ENCODE assay signal across 19 mouse cellular contexts in the genomic region with DNA sequence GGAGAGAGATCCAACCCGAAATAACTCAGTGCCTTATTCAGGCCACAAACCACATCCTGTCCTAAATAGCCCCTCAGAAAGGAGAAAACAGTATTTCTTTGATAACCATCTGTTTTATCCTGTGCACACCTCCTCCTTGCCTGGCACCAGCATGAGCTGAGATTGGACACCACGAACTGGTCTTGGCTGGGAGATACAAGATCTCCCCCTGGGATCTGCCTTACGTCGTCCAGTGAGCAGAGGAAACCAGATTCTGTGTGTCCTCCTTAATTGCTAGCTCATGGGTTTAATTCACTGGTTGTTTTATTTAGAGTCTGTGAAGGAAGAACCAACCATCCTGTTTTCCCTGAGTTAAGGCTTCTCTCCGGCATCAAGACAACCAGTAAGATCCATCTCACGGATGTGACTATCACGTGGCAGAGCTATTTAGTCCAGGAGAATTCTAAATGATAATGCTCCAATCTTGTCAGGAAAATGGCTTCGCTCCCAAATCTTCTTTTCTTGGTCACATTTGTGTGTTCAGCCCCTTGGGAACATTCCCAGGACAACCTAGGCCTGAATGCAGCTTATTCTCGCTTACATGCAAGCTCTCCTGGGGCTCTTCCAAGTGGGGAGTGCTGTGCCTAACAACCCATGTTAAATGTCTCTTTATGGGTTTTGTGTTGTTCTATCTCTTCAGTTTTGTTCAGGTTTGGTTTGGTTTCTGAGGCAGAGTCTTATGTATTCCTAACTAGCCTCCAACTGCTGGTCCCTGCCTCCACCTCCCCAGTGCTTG. TPM values are rescaled to one million over a fixed set of nuclear protein-coding genes. Genes with fewer than 3 reads are reported as not detected.
A peak's percentile ranks its signal among the peaks of the same experiment; 100 is the strongest.
DNase-seq lines count a peak whose midpoint lies in the region; ATAC-seq and TF ChIP-seq lines count a peak whose summit lies in the region.
"Had no signal": no experiment of that assay in that cellular context is flagged by ENCODE, and none has a peak within 500 bp of the region (broad histone marks: within the 10 kb centered on the region; RNA-seq: fewer than 3 reads in every experiment).

No protein-coding gene starts in this region.

- no peaks in the 10 kb centered on the region for H3K36me3 ChIP-seq in embryonic facial prominence, embryonic 14.5 days (ENCODE audit: control insufficient read depth, insufficient read depth, low read length)
- H3K36me3 ChIP-seq in embryonic facial prominence, embryonic 10.5 days (replicated peaks), result no peaks in the 10 kb centered on the region
- no peaks in the 10 kb centered on the region for H3K36me3 ChIP-seq in lung, postnatal 0 days (ENCODE audit: insufficient read depth, low read length)
- H3K36me3 ChIP-seq: embryonic facial prominence, embryonic 15.5 days; heart, embryonic 13.5 days; intestine, embryonic 15.5 days; limb, embryonic 10.5 days; liver, embryonic 12.5 days; midbrain, embryonic 13.5 days had no signal

- H3K4me1 ChIP-seq in embryonic facial prominence, embryonic 14.5 days (ENCODE audit: control insufficient read depth, insufficient read depth, low read length), result no peaks in the 10 kb centered on the region
- peaks cover 11% of the 10 kb centered on the region; the same call in 1 of the 2 replicates for H3K4me1 ChIP-seq in embryonic facial prominence, embryonic 10.5 days
- H3K4me1 ChIP-seq in lung, postnatal 0 days (ENCODE audit: insufficient read depth, low read depth, low read length), result no peaks in the 10 kb centered on the region
- H3K4me1 ChIP-seq: embryonic facial prominence, embryonic 15.5 days; heart, embryonic 13.5 days; intestine, embryonic 15.5 days; limb, embryonic 10.5 days; midbrain, embryonic 13.5 days had no signal

- H3K4me3 ChIP-seq in embryonic facial prominence, embryonic 14.5 days (ENCODE audit: low read depth, low read length), result no peak overlapping the region
- H3K4me3 ChIP-seq in embryonic facial prominence, embryonic 10.5 days, result no peak overlapping the region
- H3K4me3 ChIP-seq in layer of hippocampus, adult 2 months, result no peak overlapping the region
- no peak overlapping the region for H3K4me3 ChIP-seq in lung, postnatal 0 days (ENCODE audit: low read depth, low read length)
- H3K4me3 ChIP-seq: embryonic facial prominence, embryonic 15.5 days; heart, embryonic 13.5 days; intestine, embryonic 15.5 days; limb, embryonic 10.5 days; liver, embryonic 12.5 days; midbrain, embryonic 13.5 days had no signal

- no peak for TF ChIP-seq CTCF in layer of hippocampus, adult 2 months (conservative IDR thresholded peaks at IDR 0.05)
- TF ChIP-seq CTCF in lung, postnatal 0 days (IDR thresholded peaks at IDR 0.05), result no peak

- H3K4me2 ChIP-seq in embryonic facial prominence, embryonic 14.5 days (ENCODE audit: low read depth, low read length), result no peak overlapping the region
- H3K4me2 ChIP-seq in lung, postnatal 0 days (replicated peaks; ENCODE audit: low read depth, low read length), result no peak overlapping the region
- H3K4me2 ChIP-seq: embryonic facial prominence, embryonic 15.5 days; heart, embryonic 13.5 days; intestine, embryonic 15.5 days; liver, embryonic 12.5 days; lung, embryonic 14.5 days; midbrain, embryonic 13.5 days had no signal

- no peaks in the 10 kb centered on the region for H3K9me3 ChIP-seq in embryonic facial prominence, embryonic 14.5 days (ENCODE audit: control insufficient read depth, low read length)
- no peaks in the 10 kb centered on the region for H3K9me3 ChIP-seq in embryonic facial prominence, embryonic 10.5 days
- no peaks in the 10 kb centered on the region for H3K9me3 ChIP-seq in lung, postnatal 0 days (ENCODE audit: low read length)
- H3K9me3 ChIP-seq: embryonic facial prominence, embryonic 15.5 days; heart, embryonic 13.5 days; intestine, embryonic 15.5 days; limb, embryonic 10.5 days; liver, embryonic 12.5 days; midbrain, embryonic 13.5 days had no signal

- TF ChIP-seq EP300 in lung, postnatal 0 days (IDR thresholded peaks at IDR 0.05), result no peak

- H3K27me3 ChIP-seq in embryonic facial prominence, embryonic 14.5 days (replicated peaks; ENCODE audit: control insufficient read depth, insufficient read depth, low read length), result no peaks in the 10 kb centered on the region
- no peaks in the 10 kb centered on the region for H3K27me3 ChIP-seq in embryonic facial prominence, embryonic 10.5 days (replicated peaks; ENCODE audit: low read depth, poor library complexity, severe bottlenecking)
- H3K27me3 ChIP-seq in lung, postnatal 0 days (replicated peaks; ENCODE audit: insufficient read depth, low read length), result no peaks in the 10 kb centered on the region
- H3K27me3 ChIP-seq: embryonic facial prominence, embryonic 15.5 days; heart, embryonic 13.5 days; intestine, embryonic 15.5 days; liver, embryonic 12.5 days; midbrain, embryonic 13.5 days had no signal

- ATAC-seq in embryonic facial prominence, embryonic 14.5 days (ENCODE audit: low read depth), result no peak
- ATAC-seq in lung, postnatal 0 days, result no peak
- no peak for ATAC-seq in CD4-positive, CD25-positive, alpha-beta regulatory T cell, adult 4 months
- ATAC-seq: intestine, embryonic 15.5 days; liver, embryonic 12.5 days; midbrain, embryonic 13.5 days had no signal

- no peak overlapping the region for H3K27ac ChIP-seq in embryonic facial prominence, embryonic 14.5 days (replicated peaks; ENCODE audit: low read depth, low read length)
- H3K27ac ChIP-seq in embryonic facial prominence, embryonic 10.5 days (replicated peaks), result no peak overlapping the region
- H3K27ac ChIP-seq in layer of hippocampus, adult 2 months, result peak overlapping the region; percentile 19; the same call in 1 of the 2 replicates
- H3K27ac ChIP-seq in lung, postnatal 0 days (ENCODE audit: low read length), result no peak overlapping the region
- H3K27ac ChIP-seq: embryonic facial prominence, embryonic 15.5 days; heart, embryonic 13.5 days; intestine, embryonic 15.5 days; limb, embryonic 10.5 days; liver, embryonic 12.5 days; macrophage; midbrain, embryonic 13.5 days had no signal

- DNase-seq in embryonic facial prominence, embryonic 14.5 days (ENCODE audit: low spot score), result peak; percentile 36
- no peak for DNase-seq in embryonic facial prominence, embryonic 10.5 days (ENCODE audit: low spot score)
- no peak for DNase-seq in layer of hippocampus, adult 2 months (ENCODE audit: low spot score in 2 of 2)
- no peak for DNase-seq in layer of hippocampus, adult 9-11 months
- DNase-seq in 3134 (ENCODE audit: extremely low read depth, insufficient read length, low spot score) (peak; percentile 51), adipocyte (ENCODE audit: low spot score) (peak; percentile 33)
- DNase-seq in lung, postnatal 0 days (ENCODE audit: low spot score), result no peak
- DNase-seq: cerebellum, adult 18-20 months; right cerebral cortex, postnatal 25 days; thymus, postnatal 4 days had no signal

- 59% methylated on average over 9 of the region's 9 CpGs for WGBS in embryonic facial prominence, embryonic 14.5 days
- 67% methylated on average over 9 of the region's 9 CpGs for whole genome bisulfite sequencing in embryonic facial prominence, embryonic 10.5 days
- 73% methylated on average over 9 of the region's 9 CpGs for WGBS in lung, postnatal 0 days

- H3K9ac ChIP-seq in embryonic facial prominence, embryonic 14.5 days (ENCODE audit: low read depth, low read length), result no peak overlapping the region
- no peak overlapping the region for H3K9ac ChIP-seq in lung, postnatal 0 days (replicated peaks; ENCODE audit: low read depth)
- H3K9ac ChIP-seq: embryonic facial prominence, embryonic 15.5 days; heart, embryonic 13.5 days; intestine, embryonic 15.5 days; liver, embryonic 12.5 days; lung, embryonic 14.5 days; midbrain, embryonic 13.5 days had no signal

RNA-seq across cellular contexts. Expression of gene Snapc3, which starts 20.3 kb away (rescaled TPM):
- 40.3 and 43.1 TPM in 2 replicates for polyA plus RNA-seq in embryonic facial prominence, embryonic 14.5 days (2014; fragmentation: Nextera tagmentation; extraction: Ambion mirVana)
- polyA plus RNA-seq in embryonic facial prominence, embryonic 10.5 days (2016; fragmentation: Nextera tagmentation; extraction: Ambion mirVana), result 61.8 and 63.3 TPM in 2 replicates
- 10 to 100 TPM; 37.0 to 39.7 TPM for total RNA-seq in layer of hippocampus, adult 2 months (2021)
- 21.5 and 24.5 TPM in 2 replicates for polyA plus RNA-seq in lung, postnatal 0 days (2015; fragmentation: Nextera tagmentation; extraction: Ambion mirVana)
- 10 to 100 TPM; 39.8 to 48.2 TPM for polyA plus RNA-seq in CD4-positive, CD25-positive, alpha-beta regulatory T cell, adult 4 months (2017; shearing (Covaris generic))

Comparison
In these comparisons a context has a peak if more than half of its experiments do, and no peak if none do; other contexts are left out.
1. DNase-seq: peak in embryonic facial prominence, embryonic 14.5 days (single experiment), 3134 (single experiment) and adipocyte (single experiment); none in embryonic facial prominence, embryonic 10.5 days (single experiment), layer of hippocampus, adult 2 months (0 of 2), layer of hippocampus, adult 9-11 months (single experiment) and lung, postnatal 0 days (single experiment).